Mouse (Mus musculus): ENCODE results near the gene Defa26.
"Not testable (repeated sequence)": the region's sequence is repeated elsewhere in the genome, so short reads cannot be mapped to it uniquely, and the experiment has no call there.

The Defa26 gene

DNA sequence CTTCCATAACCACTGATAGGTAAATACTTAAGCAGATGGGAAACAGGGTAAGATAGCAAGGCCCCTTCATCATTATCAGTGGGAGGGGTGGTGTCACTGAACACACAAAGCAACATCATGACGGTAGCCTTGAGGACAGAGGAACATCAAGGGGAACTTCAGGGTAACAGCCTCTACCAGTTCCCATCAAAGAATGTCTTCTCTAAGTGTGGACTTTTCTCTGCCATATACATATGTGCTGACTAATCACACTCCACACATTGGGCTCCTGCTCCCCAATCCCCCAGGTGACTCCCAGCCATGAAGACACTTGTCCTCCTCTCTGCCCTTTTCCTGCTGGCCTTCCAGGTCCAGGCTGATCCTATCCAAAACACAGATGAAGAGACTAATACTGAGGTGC is at the start of gene Defa26:
TSS of gene Defa26 (plus strand) at position 301 of the 400 bp plus-strand sequence.
- not testable (repeated sequence) for DNase-seq (ENCODE audit: low spot score in 2 of 2)

DNA sequence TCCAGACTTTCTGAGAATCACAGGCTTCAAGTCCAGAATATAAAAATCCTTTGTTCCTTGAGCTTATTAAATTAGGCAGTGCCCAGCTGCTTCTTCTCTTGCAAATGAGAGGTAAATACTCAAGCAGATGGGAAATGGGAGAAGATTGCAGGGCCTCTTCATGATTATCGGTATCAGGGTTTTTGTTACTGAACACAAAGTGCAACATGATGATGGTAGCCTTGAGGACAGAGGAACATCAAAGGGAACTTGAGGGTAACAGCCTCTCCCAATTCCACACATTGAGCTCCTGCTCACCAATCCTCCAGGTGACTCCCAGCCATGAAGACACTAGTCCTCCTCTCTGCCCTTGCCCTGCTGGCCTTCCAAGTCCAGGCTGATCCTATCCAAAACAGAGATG is 35.3 kb upstream of the Defa26 start, which contains the start of gene Defa28:
TSS of gene Defa28 (plus strand) at position 301 of the 400 bp plus-strand sequence.
- DNase-seq (ENCODE audit: low spot score in 2 of 2): not testable (repeated sequence)

DNA sequence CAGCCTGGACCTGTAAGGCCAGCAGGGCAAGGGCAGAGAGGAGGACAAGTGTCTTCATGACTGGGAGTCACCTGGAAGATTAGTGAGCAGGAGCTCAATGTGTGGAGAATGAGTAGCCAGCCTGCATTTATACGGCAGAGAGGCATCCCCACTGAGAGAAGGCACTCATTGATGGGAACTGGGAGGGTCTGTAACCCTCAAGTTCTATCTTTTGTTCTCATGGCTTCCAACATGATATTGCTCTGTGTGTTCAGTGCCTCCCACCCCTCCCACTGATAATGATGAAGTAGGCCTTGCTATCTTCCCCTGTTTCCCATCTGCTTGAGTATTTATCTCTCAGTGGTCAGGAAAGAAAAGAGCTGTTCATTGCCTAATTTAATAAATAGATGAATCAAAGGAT is 23.6 kb upstream of the Defa26 start, which contains the start of gene Gm7861:
TSS of gene Gm7861 (minus strand) at position 101 of the 400 bp plus-strand sequence.
- DNase-seq (ENCODE audit: low spot score in 2 of 2): not testable (repeated sequence)

DNA sequence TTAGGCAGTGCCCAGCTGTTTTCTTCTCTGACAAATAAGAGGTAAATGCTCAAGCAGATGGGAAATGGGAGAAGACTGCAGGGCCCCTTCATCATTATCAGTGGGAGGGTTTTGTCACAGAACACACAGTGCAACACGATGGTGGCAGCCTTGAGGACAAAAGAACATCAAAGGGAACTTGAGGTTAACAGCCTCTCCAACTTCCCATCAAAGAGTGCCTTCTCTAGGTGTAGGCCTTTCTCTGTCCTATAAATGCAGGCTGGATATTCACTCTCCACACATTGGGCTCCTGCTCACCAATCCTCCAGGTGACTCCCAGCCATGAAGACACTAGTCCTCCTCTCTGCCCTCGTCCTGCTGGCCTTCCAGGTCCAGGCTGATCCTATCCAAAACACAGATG is 37.5 kb downstream of the Defa26 start, which contains the start of gene Defa17:
TSS of gene Defa17 (plus strand) at position 301 of the 400 bp plus-strand sequence.
- DNase-seq (ENCODE audit: low spot score in 2 of 2): not testable (repeated sequence)

DNA sequence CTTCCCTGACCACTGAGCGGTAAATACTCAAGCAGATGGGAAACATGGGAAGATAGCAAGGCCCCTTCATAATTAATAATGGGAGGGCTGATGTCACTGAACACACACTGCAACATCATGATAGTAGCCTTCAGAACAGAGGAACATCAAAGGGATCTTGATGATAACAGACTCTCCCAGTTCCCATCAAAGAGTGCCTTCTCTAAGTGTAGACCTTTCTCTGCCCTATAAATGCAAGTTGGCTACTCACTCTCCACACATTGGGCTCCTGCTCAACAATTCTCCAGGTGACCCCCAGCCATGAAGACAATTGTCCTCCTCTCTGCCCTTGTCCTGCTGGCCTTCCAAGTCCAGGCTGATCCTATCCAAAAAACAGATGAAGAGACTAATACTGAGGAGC is 47.5 kb downstream of the Defa26 start, which contains the start of gene Defa34:
TSS of gene Defa34 (plus strand) at position 301 of the 400 bp plus-strand sequence.
- DNase-seq (ENCODE audit: low spot score in 2 of 2): not testable (repeated sequence)

All from spleen, postnatal 10 days (tissue).